Mouse (Mus musculus) layer of hippocampus, postnatal 25 days (tissue): ENCODE measurements around the gene 4933402N03Rik. TPM values are rescaled to one million over a fixed set of nuclear protein-coding genes. Genes with fewer than 3 reads are reported as not detected.

ENCODE experiments used
- DNase-seq, 2 experiments: peaks; one replicate each; pipeline ENCODE4 v3.0.0; 2022; ENCODE audit warnings: mixed read lengths in 2 of 2, low spot score in 1 of 2; ENCODE audit errors: extremely low spot score in 1 of 2
- total RNA-seq, 2 experiments: library from RNA; stranded (reverse); gene quantifications; 2 replicates each; pipeline ENCODE4 v1.2.3; 2021

Gene 4933402N03Rik
- not detected for total RNA-seq

GRCm38 (mm10) chr7:131146214-131146613, at the start of gene 4933402N03Rik:
TSS of gene 4933402N03Rik (minus strand) at chr7:131146314.
- no peak for DNase-seq

GRCm38 (mm10) chr7:131187996-131188395, 41.9 kb upstream of the 4933402N03Rik start:
- DNase-seq: no peak

- no peak for DNase-seq
These were observed 40.9 kb upstream of the 4933402N03Rik start for GRCm38 (mm10) chr7:131187047-131187446.

DNA sequence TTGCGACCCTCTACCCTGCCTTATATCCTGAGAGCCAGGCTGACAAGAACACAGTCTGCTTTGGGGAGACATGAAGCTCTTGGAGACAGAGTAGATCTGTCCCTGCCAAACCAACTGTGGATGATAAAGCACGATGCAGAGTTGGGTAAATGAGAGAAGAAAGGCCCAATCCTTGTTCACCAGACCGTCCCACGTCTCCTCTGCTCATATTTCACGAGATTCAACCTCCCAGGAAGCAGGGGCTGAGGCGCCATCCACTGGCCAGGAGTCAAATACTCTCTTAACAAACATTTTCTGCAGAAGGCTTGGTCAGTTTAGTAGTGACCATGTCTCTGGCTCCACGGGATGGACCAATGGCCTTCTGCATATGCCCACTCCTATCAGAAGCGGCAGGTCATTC, 38.2 kb upstream of the 4933402N03Rik start:
- DNase-seq: no peak

DNA sequence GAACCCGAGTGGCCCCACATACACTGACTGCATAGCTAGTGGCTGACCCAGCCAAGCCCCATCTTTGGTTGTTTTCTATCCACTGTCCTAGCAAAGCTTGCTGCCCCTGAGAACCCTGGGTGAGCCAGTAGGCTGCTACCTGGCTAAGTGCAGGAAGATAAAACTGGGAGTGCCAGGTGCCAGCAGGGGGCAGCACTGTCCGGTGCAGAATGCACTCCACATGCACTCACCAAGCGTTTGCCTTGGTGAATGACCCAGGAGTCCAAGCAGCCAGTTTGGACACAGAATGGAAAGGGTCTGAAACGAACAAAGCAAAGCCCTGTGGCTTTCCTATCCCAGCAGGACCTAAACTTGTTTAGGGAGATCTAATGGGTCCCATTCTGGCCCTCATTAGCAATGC, 36.6 kb upstream of the 4933402N03Rik start:
- peak; percentile 24 to 63 for DNase-seq

GRCm38 (mm10) chr7:131174121-131174520, 28.0 kb upstream of the 4933402N03Rik start, which contains the start of gene 5430419D17Rik:
TSS of gene 5430419D17Rik (plus strand) at chr7:131174402.
- DNase-seq: no peak

GRCm38 (mm10) chr7:131169099-131169498, 23.0 kb upstream of the 4933402N03Rik start:
- DNase-seq: no peak

DNA sequence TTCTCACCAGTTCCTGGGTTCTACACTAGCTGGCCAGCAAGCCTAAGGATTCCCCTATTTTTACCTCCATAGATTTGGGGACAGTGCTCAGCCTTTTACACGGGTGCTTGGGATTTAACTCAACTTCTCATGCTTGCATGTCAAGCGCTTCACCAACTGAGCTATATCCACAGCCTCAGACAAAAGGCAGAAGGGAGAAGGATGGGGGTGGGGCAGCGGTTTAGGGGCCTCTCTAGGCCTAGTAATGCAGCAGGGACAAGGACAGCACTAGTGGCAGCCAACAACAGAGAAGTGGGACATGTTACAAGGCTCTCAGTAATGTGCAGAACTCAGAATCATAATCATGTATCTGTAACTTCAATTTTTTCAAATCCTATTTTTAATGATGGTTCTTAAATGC, 21.7 kb upstream of the 4933402N03Rik start:
- no peak for DNase-seq

DNA sequence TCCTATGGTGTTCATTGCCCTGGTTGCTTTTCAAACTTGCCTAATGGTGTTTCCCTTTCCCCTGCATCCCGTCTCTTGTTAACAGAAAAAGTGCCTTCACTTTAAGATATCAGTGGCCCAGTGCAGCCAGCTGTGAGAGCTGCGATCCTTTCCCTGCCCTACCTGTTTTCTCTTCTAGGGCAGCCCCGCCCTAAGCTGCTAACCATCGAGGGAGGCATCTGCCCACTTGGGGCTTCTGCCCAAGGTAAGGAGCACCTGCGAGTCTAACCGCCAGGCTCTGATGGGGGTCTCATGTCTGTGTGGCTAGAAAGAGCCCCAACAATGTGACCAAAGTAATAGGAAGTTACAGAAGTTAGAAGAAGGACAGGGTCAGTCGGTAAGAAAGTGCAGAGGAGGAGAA, 16.1 kb upstream of the 4933402N03Rik start:
- DNase-seq: no peak

DNA sequence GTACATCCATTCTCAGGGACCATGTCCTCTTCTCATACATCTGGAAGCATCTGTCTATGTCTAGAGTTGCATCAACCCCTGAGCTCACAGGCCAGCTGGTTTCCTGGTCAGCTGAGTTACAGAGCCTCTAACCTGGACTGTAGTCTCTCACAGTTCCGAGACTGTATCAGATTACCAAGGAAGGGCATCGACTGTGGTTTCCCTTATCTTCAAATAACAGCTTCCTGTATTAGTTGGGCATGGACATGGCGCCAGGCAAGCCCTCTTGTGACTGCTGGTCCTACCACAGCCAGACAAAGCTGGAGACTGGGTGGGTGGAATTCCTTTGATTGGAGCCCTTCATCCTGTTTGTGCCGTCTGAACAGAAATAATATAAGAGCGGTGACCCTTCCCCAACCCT, 6.9 kb upstream of the 4933402N03Rik start:
- DNase-seq: no peak

- DNase-seq: no peak
These were observed 4.1 kb upstream of the 4933402N03Rik start for GRCm38 (mm10) chr7:131150179-131150578.

DNA sequence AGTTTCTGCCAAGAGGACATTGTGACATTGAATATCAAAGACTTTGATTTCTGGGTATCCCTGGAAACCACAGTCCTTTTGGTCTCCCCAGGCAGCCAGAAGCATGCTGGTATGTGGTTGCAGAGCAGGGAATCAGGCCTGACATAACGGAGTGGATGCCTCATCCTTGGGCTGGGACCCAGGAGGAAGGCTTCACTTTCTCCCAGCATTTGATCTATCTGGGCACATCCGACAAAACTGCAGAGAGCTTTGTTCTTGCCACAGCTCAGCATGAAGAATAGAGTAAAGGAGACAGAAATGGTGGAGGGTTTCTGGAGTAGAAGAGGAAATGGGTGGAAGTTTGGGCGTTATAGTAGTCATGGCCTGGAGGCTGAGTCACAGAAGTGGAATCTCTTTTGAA, 12.9 kb downstream of the 4933402N03Rik start:
- DNase-seq: no peak

DNA sequence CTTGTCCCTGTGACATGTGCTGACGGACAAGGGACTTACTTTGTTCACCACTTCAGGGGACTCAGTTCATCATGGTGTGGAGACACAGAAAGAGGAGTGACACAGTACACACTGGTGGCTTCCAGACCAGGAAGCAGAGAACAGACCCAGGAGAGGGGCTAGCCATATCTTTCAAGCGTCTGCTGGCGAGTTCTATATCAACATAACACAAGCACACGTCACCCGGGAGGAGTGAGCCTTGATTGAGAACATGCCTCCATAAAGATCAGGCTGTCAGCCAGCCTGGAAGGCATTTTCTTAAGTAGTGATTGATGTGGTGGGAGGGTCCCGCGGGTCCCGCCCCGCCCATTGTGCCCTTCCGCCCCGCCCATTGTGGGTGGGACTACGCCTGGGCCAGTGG, 16.1 kb downstream of the 4933402N03Rik start:
- DNase-seq: no peak

DNA sequence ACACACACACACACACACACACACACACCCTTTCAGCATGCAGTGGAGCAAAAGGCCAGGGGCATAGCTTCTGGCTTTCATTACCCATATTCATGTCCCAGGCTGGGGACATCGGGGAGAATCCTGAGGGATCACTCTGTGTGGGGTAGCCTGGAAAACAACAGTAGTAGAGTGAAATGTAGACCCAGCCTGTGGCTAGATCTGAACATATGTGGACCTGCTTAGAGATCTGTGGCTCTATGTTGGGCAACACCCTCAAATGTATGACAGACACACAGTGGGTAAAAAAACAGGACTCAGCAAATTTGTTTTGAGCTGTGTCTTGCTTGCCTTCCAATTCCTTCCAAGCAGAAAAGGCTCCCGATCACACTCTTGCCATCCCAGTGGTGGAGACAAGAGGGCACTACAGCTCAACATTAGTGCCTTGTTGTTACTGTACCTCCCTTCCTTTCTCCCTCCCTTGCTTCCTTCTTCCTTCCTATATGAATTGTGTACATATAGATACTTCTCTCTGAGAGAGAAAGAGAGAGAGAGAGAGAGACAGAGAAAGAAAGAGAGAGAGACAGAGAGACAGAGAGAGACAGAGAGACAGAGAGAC, 23.8 kb downstream of the 4933402N03Rik start:
- DNase-seq: no peak

GRCm38 (mm10) chr7:131114434-131114833, 31.7 kb downstream of the 4933402N03Rik start:
- DNase-seq: no peak

DNA sequence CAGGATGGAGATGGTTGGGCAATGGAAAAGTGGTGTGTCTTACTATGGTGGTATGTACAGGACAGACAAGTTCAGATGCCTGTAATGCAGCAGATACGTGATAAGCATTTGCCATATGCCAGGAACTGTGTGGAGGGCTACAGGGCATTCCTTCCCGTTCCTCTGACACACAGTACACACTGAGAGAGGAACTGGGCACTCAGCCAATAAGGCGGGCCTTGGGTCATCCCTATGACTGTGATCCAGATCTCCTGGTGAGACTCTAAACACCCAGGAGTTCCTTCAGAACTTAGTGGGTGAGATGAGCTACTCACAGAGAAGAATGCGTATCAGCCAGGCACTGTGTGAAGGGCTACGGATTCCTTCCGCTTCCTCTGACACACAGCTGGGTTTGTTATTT, 32.4 kb downstream of the 4933402N03Rik start:
- DNase-seq: no peak

GRCm38 (mm10) chr7:131112486-131112885, 33.6 kb downstream of the 4933402N03Rik start:
- DNase-seq: peak; percentile 59 to 89

Other genes starting within 250 kb of the 4933402N03Rik start
- gene Htra1, start 210.2 kb downstream of the 4933402N03Rik start, total RNA-seq: 100 to 1,000 TPM; 214 to 291 TPM
- gene Dmbt1, start 114.3 kb downstream of the 4933402N03Rik start, total RNA-seq: not detected
- gene 5430419D17Rik, start 28.1 kb upstream of the 4933402N03Rik start, total RNA-seq: not detected
- gene Cuzd1, start 176.0 kb upstream of the 4933402N03Rik start, total RNA-seq: not detected
- not detected for gene Fam24b, start 183.2 kb upstream of the 4933402N03Rik start, total RNA-seq
- not detected for gene Fam24a, start 187.6 kb upstream of the 4933402N03Rik start, total RNA-seq
- 10 to 100 TPM; 31.4 to 32.1 TPM for gene 2310057M21Rik, start 216.4 kb upstream of the 4933402N03Rik start, total RNA-seq
- 10 to 100 TPM; 47.9 to 57.1 TPM for gene Pstk, start 224.8 kb upstream of the 4933402N03Rik start, total RNA-seq